Mouse (Mus musculus): ENCODE data around the gene Phb. TPM values are rescaled to one million over a fixed set of nuclear protein-coding genes. Genes with fewer than 3 reads are reported as not detected.
"Not testable (repeated sequence)": the region's sequence is repeated elsewhere in the genome, so short reads cannot be mapped to it uniquely, and the experiment has no call there.

The Phb gene
- polyA plus RNA-seq, 1 experiment from 2014 or later, result 175 TPM

DNA sequence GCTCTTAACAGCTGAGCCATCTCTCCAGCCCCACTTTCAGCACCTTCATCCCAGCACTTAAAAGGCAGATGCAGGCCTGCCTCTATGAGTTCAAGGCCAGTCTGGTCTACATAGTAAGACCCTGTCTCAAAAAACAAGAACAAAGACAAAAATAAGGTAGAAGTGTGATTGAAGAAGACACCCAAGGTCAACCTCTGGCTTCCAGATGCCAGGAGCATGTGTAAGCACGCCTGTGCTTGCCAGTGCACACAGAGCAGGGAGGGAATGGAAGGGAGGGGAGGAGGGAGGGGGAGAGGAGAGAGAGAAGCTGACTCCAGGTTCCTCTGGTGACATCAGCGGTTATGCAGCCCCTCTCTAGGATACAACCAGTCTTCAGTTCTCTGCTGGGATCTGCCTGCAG, 16.8 kb upstream of the Phb start:
- DNase-seq (ENCODE audit: low spot score), result no peak

- no peak for DNase-seq (ENCODE audit: low spot score)
Measured at GRCm38 (mm10) chr11:95650981-95651380, 15.8 kb upstream of the Phb start.

DNA sequence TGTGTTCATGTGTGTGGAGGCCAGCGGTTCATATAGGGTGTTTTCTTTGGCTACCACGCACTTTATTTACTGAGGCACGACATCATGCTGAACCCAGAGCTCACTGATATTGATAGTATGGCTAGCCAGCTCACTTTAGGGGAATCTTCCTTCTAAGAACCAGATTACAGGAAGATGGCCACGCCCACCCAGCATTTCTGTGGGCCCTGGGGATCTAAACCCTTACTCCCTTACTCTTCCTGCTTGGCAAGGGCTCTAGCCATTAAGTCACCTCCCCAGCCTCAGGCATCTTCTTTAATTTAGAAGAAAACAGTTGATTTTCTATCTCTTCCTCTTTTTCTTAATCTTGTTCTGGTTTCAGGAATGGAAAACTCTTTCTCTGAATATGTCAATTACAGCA, 9.3 kb upstream of the Phb start:
- DNase-seq (ENCODE audit: low spot score), result no peak

DNA sequence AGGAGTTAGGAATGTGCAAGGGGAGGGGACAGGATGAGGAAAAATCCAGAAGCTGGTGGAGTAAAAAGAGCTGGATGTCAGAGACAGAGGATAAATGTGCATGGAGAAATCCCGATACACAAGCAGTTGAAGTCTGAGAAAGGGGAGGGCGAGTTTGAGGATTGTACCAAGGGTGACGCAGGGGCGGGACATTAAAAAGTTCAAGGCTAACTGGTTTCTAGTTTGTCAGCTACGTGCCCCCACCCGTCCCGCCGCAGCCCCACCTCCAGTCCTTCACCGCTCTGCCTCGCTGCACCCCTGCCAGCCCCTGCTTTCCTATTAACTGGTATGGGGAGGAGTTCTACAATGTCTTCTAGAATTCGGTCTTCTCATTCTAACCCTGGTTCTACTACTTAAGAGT, 420 bp downstream of the Phb start:
- DNase-seq (ENCODE audit: low spot score), result peak; percentile 50

DNA sequence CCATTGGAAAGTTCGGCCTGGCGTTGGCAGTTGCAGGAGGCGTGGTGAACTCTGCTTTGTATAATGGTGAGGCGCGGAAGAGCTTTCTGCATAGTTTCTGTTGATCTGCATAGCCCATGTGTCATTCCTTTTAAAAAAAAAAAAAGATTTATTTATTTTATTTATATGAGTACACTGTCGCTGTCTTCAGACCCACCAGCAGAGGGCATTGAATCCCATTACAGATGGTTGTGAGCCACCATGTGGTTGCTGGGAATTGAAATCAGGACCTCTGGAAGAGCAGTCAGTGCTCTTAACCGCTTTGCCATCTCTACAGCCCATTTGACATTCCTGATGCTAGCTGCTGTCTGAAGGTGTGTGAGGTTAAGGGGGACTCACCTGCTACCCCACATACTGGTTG, 1.3 kb downstream of the Phb start:
- not testable (repeated sequence) for DNase-seq (ENCODE audit: low spot score)

GRCm38 (mm10) chr11:95675498-95675897, 8.7 kb downstream of the Phb start:
- DNase-seq (ENCODE audit: low spot score), result no peak

DNA sequence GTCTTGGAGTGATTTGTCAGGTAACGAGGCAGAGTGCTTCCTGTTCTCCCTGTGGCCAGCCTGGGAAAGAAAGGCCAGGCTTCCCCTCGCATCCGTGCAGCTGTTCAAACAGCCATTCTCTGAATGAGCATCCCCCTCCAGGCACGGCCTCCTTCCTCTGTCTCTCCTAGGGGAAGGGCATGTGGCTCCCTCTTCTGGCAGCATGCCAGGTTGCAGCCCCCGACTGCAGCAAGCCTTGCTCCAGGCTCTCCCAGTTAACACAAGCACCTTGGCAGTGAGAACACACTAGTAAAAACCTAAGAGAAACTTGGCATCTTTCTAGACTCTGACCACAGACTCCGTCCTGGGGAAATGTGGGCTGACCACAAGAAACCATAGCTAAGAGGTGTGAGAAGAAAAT, 9.6 kb downstream of the Phb start:
- DNase-seq (ENCODE audit: low spot score), result peak; percentile 75

- DNase-seq (ENCODE audit: low spot score), result peak; percentile 28
Measured at GRCm38 (mm10) chr11:95677925-95678701, 11.4 kb downstream of the Phb start.

- DNase-seq (ENCODE audit: low spot score), result no peak
Measured at GRCm38 (mm10) chr11:95681995-95682601, 15.3 kb downstream of the Phb start.

GRCm38 (mm10) chr11:95682946-95683345, 16.2 kb downstream of the Phb start:
- DNase-seq (ENCODE audit: low spot score), result no peak

- peak; percentile 76 for DNase-seq (ENCODE audit: low spot score)
Measured at GRCm38 (mm10) chr11:95686031-95686430, 19.3 kb downstream of the Phb start.

DNA sequence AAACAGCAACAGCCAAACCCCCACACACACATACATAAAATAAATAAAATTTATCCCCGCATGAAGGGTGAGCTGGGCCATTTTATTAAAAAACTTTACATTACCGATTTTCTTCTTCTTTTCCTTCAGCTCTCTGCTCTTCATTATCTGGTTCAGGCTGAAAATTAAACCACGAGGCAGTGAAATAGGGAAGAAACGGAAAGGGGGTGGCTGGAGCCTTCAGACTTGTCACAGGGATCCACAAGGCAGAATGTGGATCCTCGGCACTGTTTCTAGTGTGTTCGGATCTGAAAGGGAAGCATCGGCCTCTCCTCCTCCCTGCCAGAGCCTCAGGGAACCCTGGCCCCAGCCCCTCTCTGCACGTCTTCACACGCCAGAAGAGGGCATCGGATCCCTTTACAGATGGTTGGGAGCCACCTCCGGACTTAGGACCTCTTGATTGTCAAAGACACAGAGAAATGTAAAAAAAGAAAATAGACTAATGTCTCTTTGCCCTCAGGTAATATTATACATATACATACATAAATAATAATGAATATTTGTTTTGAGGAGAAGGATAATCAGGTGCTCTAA, 20.4 kb downstream of the Phb start:
- DNase-seq (ENCODE audit: low spot score), result no peak

- DNase-seq (ENCODE audit: low spot score), result peak; percentile 50
Measured at GRCm38 (mm10) chr11:95688515-95688914, 21.8 kb downstream of the Phb start.

- no peak for DNase-seq (ENCODE audit: low spot score)
Measured at GRCm38 (mm10) chr11:95688981-95689380, 22.2 kb downstream of the Phb start.

DNA sequence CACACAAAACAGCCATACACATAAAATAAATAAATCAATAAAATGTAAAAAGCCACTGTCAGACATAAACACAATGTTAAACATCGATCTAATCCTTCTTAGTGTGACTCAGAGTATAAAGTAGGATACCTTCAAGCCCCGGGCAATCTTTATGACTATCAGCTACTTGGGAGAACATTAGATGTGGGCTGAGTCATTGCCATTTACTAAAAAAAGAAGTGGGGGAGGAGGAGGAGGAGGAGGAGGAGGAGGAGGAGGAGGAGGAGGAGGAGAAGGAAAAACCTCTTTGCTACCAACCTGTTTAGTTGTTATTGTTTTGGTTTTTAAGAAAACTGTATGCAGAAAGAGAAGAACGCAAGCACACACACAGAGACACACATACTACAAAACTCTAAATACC, 22.8 kb downstream of the Phb start:
- no peak for DNase-seq (ENCODE audit: low spot score)

DNA sequence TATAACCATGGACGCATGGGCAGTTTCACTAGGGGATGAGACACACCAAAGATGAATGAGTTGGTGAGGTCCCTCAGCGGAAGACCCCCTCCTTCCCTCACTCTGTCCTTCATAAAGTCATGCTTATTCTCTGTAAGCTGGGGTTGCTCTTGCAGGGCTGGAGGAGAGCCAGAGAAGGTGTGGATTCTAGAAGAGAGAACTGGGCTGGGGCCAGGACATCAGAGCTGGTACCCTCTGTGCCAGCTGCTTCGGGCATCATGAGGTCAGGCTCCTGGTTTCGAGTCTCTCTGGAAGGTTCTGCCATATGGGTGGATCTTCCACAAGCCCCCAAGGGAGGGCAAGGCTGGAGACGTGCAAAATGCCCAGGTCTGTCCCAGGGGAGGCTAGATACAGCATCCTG, 31.8 kb downstream of the Phb start:
- DNase-seq (ENCODE audit: low spot score), result no peak

DNA sequence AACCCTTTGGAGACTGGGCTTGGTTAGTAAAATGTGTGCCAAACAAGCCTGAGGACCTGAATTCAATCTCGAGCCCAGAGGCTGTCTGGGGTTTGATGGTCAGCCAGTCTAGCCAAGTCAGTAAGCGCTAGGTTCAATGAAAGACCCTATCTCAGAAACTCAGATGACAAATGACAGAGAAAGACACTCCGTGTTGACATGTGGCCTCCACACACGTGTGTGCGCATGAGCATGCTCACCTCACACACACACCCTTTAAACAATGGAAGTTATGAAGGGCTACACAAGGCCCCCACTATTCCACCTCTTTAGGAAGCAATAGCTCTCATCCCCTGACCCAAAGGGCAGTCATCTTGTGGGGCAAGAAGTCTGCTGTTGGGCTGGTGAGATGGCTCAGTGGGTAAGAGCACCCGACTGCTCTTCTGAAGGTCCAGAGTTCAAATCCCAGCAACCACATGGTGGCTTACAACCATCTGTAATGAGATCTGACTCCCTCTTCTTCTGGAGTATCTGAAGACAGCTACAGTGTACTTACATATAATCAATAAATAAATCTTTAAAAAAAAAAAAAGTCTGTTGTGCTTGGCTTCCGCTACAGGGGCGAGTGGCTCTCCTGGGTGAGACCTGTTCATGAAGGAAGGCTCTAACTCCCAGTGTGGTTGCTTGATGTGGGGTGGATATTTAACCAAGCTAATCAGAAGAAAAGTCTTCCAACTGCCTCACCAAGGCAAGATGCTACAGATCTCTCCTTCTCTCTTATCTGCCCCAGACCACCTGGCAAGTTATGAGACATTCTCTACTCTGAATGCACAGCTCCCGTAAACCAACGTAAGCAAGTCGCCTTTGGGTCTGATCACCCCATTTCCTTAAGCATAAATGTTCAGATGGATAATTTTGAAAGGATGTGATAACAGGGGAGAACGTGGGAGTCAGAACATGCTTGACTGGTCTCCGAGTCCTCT, 34.3 kb downstream of the Phb start:
- DNase-seq (ENCODE audit: low spot score), result no peak

DNA sequence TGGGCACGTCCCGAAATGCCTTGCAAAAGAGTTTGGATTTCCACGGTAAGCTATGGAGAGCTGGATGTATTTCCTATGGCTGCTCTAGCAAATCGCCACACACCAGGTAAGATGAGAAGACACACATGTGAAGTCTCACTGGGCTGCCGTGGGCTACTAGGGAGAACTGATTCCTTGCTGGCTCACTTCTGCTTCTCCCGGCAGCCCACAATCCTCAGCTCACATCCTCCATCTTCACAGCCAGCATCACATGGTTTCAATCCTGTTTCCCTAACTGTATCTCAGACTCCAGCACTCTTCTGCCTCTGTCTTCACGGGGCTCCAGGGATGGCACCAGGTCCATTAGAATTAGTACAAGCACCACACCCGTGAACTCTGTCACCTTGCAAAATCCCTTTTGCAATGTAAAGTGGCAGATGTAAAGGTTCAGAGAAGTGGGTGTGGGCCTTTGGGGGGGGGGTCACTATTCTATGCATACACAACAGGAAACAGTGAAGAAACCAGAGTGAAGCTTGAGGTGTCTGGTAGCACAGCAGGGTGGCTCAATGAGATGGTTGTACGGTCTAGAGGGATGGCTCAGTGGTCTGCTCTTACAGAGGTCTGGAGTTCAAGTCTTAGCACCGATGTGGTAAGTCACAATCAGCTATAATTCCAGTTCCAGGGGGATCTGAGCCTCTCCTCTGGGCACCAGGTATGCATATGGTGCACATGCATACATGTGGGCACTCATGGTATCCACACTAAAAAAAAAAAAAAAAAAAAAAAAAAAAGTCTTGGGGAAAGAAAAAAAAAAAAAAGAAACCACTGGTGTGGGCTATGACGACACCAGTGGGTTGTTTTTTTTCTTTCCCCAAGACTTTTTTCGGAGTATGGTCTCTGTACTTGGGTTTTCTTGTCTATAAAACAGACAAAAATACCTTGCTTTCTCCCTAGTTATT, 37.5 kb downstream of the Phb start:
- DNase-seq (ENCODE audit: low spot score), result no peak

DNA sequence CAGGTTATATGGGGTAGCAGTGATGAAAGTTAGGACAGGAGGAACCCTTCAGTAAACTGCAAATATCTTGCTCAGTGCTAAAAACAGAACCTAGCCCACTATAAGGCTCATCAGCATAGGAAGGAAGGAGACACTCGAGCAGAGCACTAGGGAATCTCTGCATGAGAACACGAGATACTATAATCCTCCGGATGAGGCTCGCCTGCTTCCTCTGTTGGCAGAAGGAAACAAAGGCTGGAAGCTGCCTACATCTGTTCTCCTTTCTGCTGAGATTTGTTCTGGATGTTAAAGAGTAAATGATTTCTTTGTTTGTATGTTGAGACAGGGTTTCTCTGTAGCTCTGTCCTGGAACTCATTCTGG, 38.2 kb downstream of the Phb start:
- DNase-seq (ENCODE audit: low spot score), result no peak

GRCm38 (mm10) chr11:95709534-95710040, 42.8 kb downstream of the Phb start:
- no peak for DNase-seq (ENCODE audit: low spot score)

All from thymus, postnatal 0 days (tissue).